Mouse (Mus musculus): Measurements from ENCODE around the gene Olfr1392.

Gene Olfr1392

DNA sequence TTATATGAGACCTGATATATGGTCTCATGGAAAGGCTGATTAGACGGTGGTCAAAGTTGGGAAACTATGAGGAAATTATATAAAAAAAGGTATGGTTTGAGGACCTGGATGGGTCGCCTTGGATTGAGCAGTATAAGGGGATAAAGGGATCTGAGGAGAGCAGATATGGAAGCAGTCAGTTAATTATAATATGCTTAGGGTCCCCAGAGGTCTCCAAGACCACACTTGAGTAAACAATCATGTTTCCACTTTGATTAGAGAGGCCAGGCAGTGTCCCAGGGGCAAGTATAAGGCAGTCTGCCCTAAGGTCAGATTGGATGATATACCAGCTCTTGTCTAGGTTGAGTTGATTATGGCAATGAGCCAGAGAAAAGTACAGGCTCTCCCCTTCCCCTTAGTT lies 37.4 kb downstream of the Olfr1392 start, which contains the start of gene Olfr1391:
Olfr1391 (plus strand) TSS at position 301 of the 400 bp plus-strand sequence.
- DNase-seq (ENCODE audit: low read depth): no peak

DNA sequence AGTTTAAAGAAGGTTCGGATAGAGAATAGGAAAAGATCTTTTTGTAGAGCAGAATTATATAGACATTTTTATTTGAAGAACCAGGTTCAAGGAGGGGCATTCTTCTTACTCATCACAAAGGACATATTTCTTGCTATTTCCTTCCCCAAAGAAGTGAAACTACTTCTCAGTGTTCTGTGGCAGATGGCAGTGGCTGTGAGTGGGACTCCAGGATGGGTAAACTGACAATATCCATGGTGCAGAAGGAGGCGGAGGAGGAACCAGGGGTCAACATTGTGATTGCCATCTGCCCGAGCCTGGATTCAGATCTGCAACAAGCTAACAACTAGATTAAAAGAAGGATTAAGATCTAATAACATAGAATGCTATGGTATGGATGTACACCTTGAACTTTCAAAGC lies 41.6 kb downstream of the Olfr1392 start:
- DNase-seq (ENCODE audit: low read depth): no peak

DNA sequence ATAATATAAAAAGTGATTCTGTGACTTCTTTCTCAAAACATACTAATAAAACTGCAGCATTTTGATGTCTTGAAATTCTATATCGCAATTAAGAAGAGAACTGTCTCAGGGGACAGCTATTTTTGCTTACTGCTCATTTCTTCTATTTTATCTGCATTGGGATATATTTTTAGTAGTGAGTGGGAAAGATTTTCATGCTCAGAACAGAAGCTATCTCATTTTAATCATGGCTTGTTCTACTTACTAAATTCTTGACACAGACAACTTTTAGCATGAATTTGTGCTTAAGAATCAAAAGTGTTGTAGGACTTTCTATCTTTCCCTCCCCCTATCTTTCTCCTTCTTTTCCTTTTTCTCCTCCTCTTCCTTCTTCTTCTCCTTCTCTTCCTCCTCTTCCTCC lies 44.6 kb downstream of the Olfr1392 start:
- DNase-seq (ENCODE audit: low read depth): no peak

DNA sequence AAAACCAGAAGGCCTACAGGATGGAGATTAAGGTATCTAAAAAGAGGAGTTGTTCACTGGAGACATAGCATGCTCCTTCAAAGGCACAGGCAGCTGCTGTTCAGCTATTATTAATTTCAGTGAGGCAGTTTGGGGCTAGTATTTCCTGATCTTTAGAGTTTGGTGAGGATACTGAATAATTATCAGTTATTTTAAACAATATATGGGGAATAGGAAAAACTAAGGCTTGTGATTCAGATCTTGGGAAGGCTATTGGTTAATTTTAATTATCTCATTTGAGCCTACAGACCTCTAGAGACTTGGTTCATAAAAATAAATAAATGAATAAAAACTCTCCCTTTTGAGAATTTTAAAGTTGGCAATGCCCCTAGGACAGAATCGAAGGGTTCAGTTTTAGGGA lies 49.8 kb downstream of the Olfr1392 start, which contains the start of gene Olfr1390:
Olfr1390 (plus strand) TSS at position 301 of the 400 bp plus-strand sequence.
- DNase-seq (ENCODE audit: low read depth): no peak

DNA sequence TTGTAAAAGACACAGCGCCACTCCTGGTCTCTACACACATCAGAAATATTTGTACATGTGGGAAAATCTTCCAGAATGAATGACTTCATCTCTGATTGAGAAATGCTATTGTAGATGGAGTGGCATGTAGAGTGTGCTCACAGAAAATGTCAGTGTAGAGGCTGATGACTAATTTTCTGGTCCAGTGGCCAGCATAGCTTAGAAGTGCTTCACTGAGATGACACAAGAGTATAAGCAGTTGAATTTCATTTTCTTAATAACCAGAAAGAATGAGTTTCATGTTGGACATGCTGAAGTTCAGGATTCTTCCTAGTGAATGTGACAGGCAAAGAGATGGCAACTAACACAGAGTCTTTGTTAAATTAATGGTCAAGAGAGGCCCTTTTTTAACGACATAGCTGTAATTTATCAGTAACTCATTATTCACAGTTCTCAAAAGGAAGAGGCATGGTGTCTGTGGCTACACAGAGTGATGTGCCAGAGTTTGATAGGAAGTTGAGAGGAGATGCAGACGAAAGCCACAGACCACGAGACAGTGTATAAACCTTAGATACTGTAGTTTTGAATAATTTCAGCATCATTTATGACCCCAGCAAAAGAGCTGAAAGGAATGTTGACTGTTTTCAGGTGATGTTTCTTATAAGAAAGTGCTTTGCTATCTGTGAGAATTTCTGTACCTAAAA lies 52.2 kb downstream of the Olfr1392 start:
- peak; percentile 76 for DNase-seq (ENCODE audit: low read depth)
